Comparison of ENCODE assay signal across 8 mouse cellular contexts in genomic region chr3:67568015-67568618, GRCm38 (mm10). TPM values are rescaled to one million over a fixed set of nuclear protein-coding genes. Genes with fewer than 3 reads are reported as not detected.
DNase-seq lines count a peak whose midpoint lies in the region; ATAC-seq and TF ChIP-seq lines count a peak whose summit lies in the region.

No protein-coding gene starts in this region.

- no peak for ATAC-seq in embryonic facial prominence, embryonic 13.5 days (ENCODE audit: insufficient number of reproducible peaks, insufficient read depth, low FRiP score, low TSS enrichment, low read depth)
- ATAC-seq in kidney, embryonic 14.5 days (ENCODE audit: low FRiP score, low TSS enrichment), result peak; percentile 58
- no peak for ATAC-seq in limb, embryonic 15.5 days (ENCODE audit: insufficient number of reproducible peaks, low FRiP score, low TSS enrichment, low read depth)
- peak; percentile 76; the same call in 1 of the 2 replicates for ATAC-seq in midbrain, postnatal 0 days (ENCODE audit: low FRiP score)

- no peak overlapping the region for H3K27ac ChIP-seq in embryonic facial prominence, embryonic 13.5 days
- no peak overlapping the region for H3K27ac ChIP-seq in heart, embryonic 10.5 days
- no peak overlapping the region for H3K27ac ChIP-seq in kidney, embryonic 14.5 days (ENCODE audit: low read depth, low read length)
- H3K27ac ChIP-seq in limb, embryonic 15.5 days, result no peak overlapping the region
- no peak overlapping the region for H3K27ac ChIP-seq in midbrain, postnatal 0 days (ENCODE audit: low read depth, low read length)

- H3K9ac ChIP-seq in embryonic facial prominence, embryonic 13.5 days, result no peak overlapping the region
- H3K9ac ChIP-seq in kidney, embryonic 14.5 days (ENCODE audit: low read depth, low read length), result no peak overlapping the region
- no peak overlapping the region for H3K9ac ChIP-seq in limb, embryonic 15.5 days
- H3K9ac ChIP-seq in midbrain, postnatal 0 days (replicated peaks; ENCODE audit: low read length, poor library complexity, severe bottlenecking), result no peak overlapping the region

- H3K4me1 ChIP-seq in embryonic facial prominence, embryonic 13.5 days, result no peaks in the 10 kb centered on the region
- H3K4me1 ChIP-seq in heart, embryonic 10.5 days, result no peaks in the 10 kb centered on the region
- H3K4me1 ChIP-seq in kidney, embryonic 14.5 days (ENCODE audit: control insufficient read depth, insufficient read depth, low read length), result no peaks in the 10 kb centered on the region
- peaks cover 3% of the 10 kb centered on the region; the same call in 1 of the 2 replicates for H3K4me1 ChIP-seq in limb, embryonic 15.5 days
- no peaks in the 10 kb centered on the region for H3K4me1 ChIP-seq in midbrain, postnatal 0 days (ENCODE audit: insufficient read depth, low read length)

- peak; percentile 91 for TF ChIP-seq CTCF in midbrain, postnatal 0 days (IDR thresholded peaks at IDR 0.05)

- no peaks in the 10 kb centered on the region for H3K36me3 ChIP-seq in embryonic facial prominence, embryonic 13.5 days
- H3K36me3 ChIP-seq in heart, embryonic 10.5 days, result no peaks in the 10 kb centered on the region
- no peaks in the 10 kb centered on the region for H3K36me3 ChIP-seq in kidney, embryonic 14.5 days (ENCODE audit: control insufficient read depth, insufficient read depth, low read length)
- no peaks in the 10 kb centered on the region for H3K36me3 ChIP-seq in limb, embryonic 15.5 days
- no peaks in the 10 kb centered on the region for H3K36me3 ChIP-seq in midbrain, postnatal 0 days (ENCODE audit: insufficient read depth, low read length)

- H3K4me3 ChIP-seq in embryonic facial prominence, embryonic 13.5 days, result no peak overlapping the region
- H3K4me3 ChIP-seq in heart, embryonic 10.5 days, result peak overlapping the region; percentile 25; the same call in 1 of the 2 replicates
- H3K4me3 ChIP-seq in kidney, embryonic 14.5 days (ENCODE audit: low read length), result no peak overlapping the region
- H3K4me3 ChIP-seq in limb, embryonic 15.5 days, result no peak overlapping the region
- peak overlapping the region; percentile 17; the same call in 1 of the 2 replicates for H3K4me3 ChIP-seq in midbrain, postnatal 0 days (ENCODE audit: low read depth, low read length)

- 27% methylated on average over 17 of the region's 17 CpGs for WGBS in embryonic facial prominence, embryonic 13.5 days
- 22% methylated on average over 17 of the region's 17 CpGs for WGBS in heart, embryonic 10.5 days
- WGBS in kidney, embryonic 14.5 days, result 29% methylated on average over 17 of the region's 17 CpGs
- 30% methylated on average over 17 of the region's 17 CpGs for WGBS in limb, embryonic 15.5 days
- 22% methylated on average over 17 of the region's 17 CpGs for WGBS in midbrain, postnatal 0 days

- peak; percentile 76 for DNase-seq in A20 (ENCODE audit: low read depth, low spot score)
- peak; percentile 75 for DNase-seq in adrenal gland, postnatal 14 days
- DNase-seq in heart, embryonic 10.5 days (ENCODE audit: low spot score), result no peak
- peak; percentile 79 for DNase-seq in midbrain, postnatal 0 days (ENCODE audit: low spot score)
- peak; percentile 55 to 56 for DNase-seq in spleen, postnatal 36 days (ENCODE audit: low spot score in 2 of 2)

- peaks cover 14% of the 10 kb centered on the region for H3K27me3 ChIP-seq in embryonic facial prominence, embryonic 13.5 days
- peaks cover 10% of the 10 kb centered on the region; the same call in 1 of the 2 replicates for H3K27me3 ChIP-seq in heart, embryonic 10.5 days (ENCODE audit: insufficient read depth, poor library complexity, severe bottlenecking)
- no peaks in the 10 kb centered on the region for H3K27me3 ChIP-seq in kidney, embryonic 14.5 days (ENCODE audit: control insufficient read depth, insufficient read depth, low read length)
- no peaks in the 10 kb centered on the region; the same call in none of the 2 replicates for H3K27me3 ChIP-seq in limb, embryonic 15.5 days
- H3K27me3 ChIP-seq in midbrain, postnatal 0 days (ENCODE audit: insufficient read depth, low read length), result 0 out of 2 replicates have a peak, but pooled peaks cover 3% of the 10 kb centered on the region

- peak overlapping the region; percentile 42 for H3K4me2 ChIP-seq in embryonic facial prominence, embryonic 13.5 days
- no peak overlapping the region for H3K4me2 ChIP-seq in kidney, embryonic 14.5 days (replicated peaks; ENCODE audit: low read depth, low read length)
- 0 out of 2 replicates have a peak overlapping the region, but pooled peaks have one; percentile 24 for H3K4me2 ChIP-seq in limb, embryonic 15.5 days
- peak overlapping the region; percentile 42 for H3K4me2 ChIP-seq in midbrain, postnatal 0 days (ENCODE audit: low read depth, low read length, poor library complexity, severe bottlenecking)

- H3K9me3 ChIP-seq in embryonic facial prominence, embryonic 13.5 days, result no peaks in the 10 kb centered on the region
- H3K9me3 ChIP-seq in heart, embryonic 10.5 days, result no peaks in the 10 kb centered on the region
- H3K9me3 ChIP-seq in kidney, embryonic 14.5 days (ENCODE audit: control insufficient read depth, low read length), result no peaks in the 10 kb centered on the region
- H3K9me3 ChIP-seq in limb, embryonic 15.5 days, result no peaks in the 10 kb centered on the region
- no peaks in the 10 kb centered on the region for H3K9me3 ChIP-seq in midbrain, postnatal 0 days (ENCODE audit: low read length)

RNA-seq across cellular contexts. Expression of gene Mfsd1, which starts 14.4 kb away (rescaled TPM):
- total RNA-seq in adrenal gland, postnatal 14 days (2021), result 60.4 and 63.9 TPM in 2 replicates
- polyA plus RNA-seq in embryonic facial prominence, embryonic 13.5 days (2015; fragmentation: Nextera tagmentation; extraction: Ambion mirVana), result 54.8 and 63.6 TPM in 2 replicates
- 47.8 TPM in 2 replicates for polyA plus RNA-seq in heart, embryonic 10.5 days (2016; fragmentation: Nextera tagmentation; extraction: Ambion mirVana)
- 53.6 and 82.5 TPM in 2 replicates for polyA plus RNA-seq in kidney, embryonic 14.5 days (2014; fragmentation: Nextera tagmentation; extraction: Ambion mirVana)
- 57.4 and 58.5 TPM in 2 replicates for polyA plus RNA-seq in limb, embryonic 15.5 days (2015; fragmentation: Nextera tagmentation; extraction: Ambion mirVana)
- 24.7 and 26.0 TPM in 2 replicates for total RNA-seq in midbrain, postnatal 0 days (2014; rRNA removed)
- 25.8 and 27.7 TPM in 2 replicates for polyA plus RNA-seq in midbrain, postnatal 0 days (2015; fragmentation: Nextera tagmentation; extraction: Ambion mirVana)

RNA-seq across cellular contexts. Expression of gene Rarres1, which starts 52.8 kb away (rescaled TPM):
- total RNA-seq in adrenal gland, postnatal 14 days (2021), result 1.0 and 1.5 TPM in 2 replicates
- polyA plus RNA-seq in embryonic facial prominence, embryonic 13.5 days (2015; fragmentation: Nextera tagmentation; extraction: Ambion mirVana), result 2.5 and 3.2 TPM in 2 replicates
- polyA plus RNA-seq in heart, embryonic 10.5 days (2016; fragmentation: Nextera tagmentation; extraction: Ambion mirVana), result 1.4 and 2.4 TPM in 2 replicates
- polyA plus RNA-seq in kidney, embryonic 14.5 days (2014; fragmentation: Nextera tagmentation; extraction: Ambion mirVana), result 3.1 and 3.4 TPM in 2 replicates
- 9.8 and 14.1 TPM in 2 replicates for polyA plus RNA-seq in limb, embryonic 15.5 days (2015; fragmentation: Nextera tagmentation; extraction: Ambion mirVana)
- 4.2 and 6.1 TPM in 2 replicates for total RNA-seq in midbrain, postnatal 0 days (2014; rRNA removed)
- polyA plus RNA-seq in midbrain, postnatal 0 days (2015; fragmentation: Nextera tagmentation; extraction: Ambion mirVana), result 5.9 and 6.3 TPM in 2 replicates

Comparison
In these comparisons a context has a peak if more than half of its experiments do, and no peak if none do; other contexts are left out.
1. ATAC-seq: peak in kidney, embryonic 14.5 days (single experiment) and midbrain, postnatal 0 days (single experiment); none in embryonic facial prominence, embryonic 13.5 days (single experiment) and limb, embryonic 15.5 days (single experiment).
2. H3K4me3 ChIP-seq: peak in heart, embryonic 10.5 days (single experiment) and midbrain, postnatal 0 days (single experiment); none in embryonic facial prominence, embryonic 13.5 days (single experiment), kidney, embryonic 14.5 days (single experiment) and limb, embryonic 15.5 days (single experiment).